Mouse (Mus musculus): ENCODE measurements around the gene Fabp3.
A peak's percentile ranks its signal among the peaks of the same experiment; 100 is the strongest.

The Fabp3 gene

GRCm38 (mm10) chr4:130335867-130336266, 27.5 kb downstream of the Fabp3 start:
- DNase-seq, result no peak

- DNase-seq, result peak; percentile 66 to 76
These were observed 33.3 kb downstream of the Fabp3 start for GRCm38 (mm10) chr4:130341691-130342090.

GRCm38 (mm10) chr4:130349666-130350065, 41.3 kb downstream of the Fabp3 start:
- DNase-seq, result peak in 1 of 2 experiments; percentile 28

GRCm38 (mm10) chr4:130350690-130351422, 42.5 kb downstream of the Fabp3 start:
- DNase-seq, result no peak

GRCm38 (mm10) chr4:130352588-130352987, 44.2 kb downstream of the Fabp3 start:
- no peak for DNase-seq

- no peak for DNase-seq
These were observed 49.6 kb downstream of the Fabp3 start for GRCm38 (mm10) chr4:130357946-130358345.

GRCm38 (mm10) chr4:130359486-130360237, 51.3 kb downstream of the Fabp3 start, which contains the start of the genes Zcchc17 and Snrnp40:
TSS of gene Zcchc17 (minus strand) at chr4:130359943.
TSS of gene Snrnp40 (plus strand) at chr4:130360132.
- peak; percentile 100 for DNase-seq

GRCm38 (mm10) chr4:130360238-130360590, 51.8 kb downstream of the Fabp3 start:
- no peak for DNase-seq

Measured in cerebellum, postnatal 14 days (tissue).